Mouse (Mus musculus): ENCODE results near the gene Bpifb1. TPM values are rescaled to one million over a fixed set of nuclear protein-coding genes. Genes with fewer than 3 reads are reported as not detected.
"Not testable (repeated sequence)": the region's sequence is repeated elsewhere in the genome, so short reads cannot be mapped to it uniquely, and the experiment has no call there.

The Bpifb1 gene
- polyA plus RNA-seq, 1 experiment from 2014 or later = 0.13 TPM

GRCm38 (mm10) chr2:154257554-154257953, 66.9 kb downstream of the Bpifb1 start, which contains the start of gene Bpifb9a:
Bpifb9a (plus strand) TSS chr2:154257854.
- not testable (repeated sequence) for H3K4me1 ChIP-seq; H3K9ac ChIP-seq; H3K4me2 ChIP-seq; ATAC-seq; H3K4me3 ChIP-seq; H3K36me3 ChIP-seq; H3K9me3 ChIP-seq (replicated peaks); H3K27me3 ChIP-seq (replicated peaks); H3K27ac ChIP-seq
- WGBS (ENCODE audit: insufficient replicate concordance) = 61% methylated on average over 5 of the region's 5 CpGs

- H3K36me3 ChIP-seq; H3K4me1 ChIP-seq; H3K4me3 ChIP-seq; H3K4me2 ChIP-seq; H3K9me3 ChIP-seq (replicated peaks); H3K27ac ChIP-seq; H3K27me3 ChIP-seq (replicated peaks); H3K9ac ChIP-seq; ATAC-seq: not testable (repeated sequence)
- WGBS (ENCODE audit: insufficient replicate concordance) = 44% methylated on average over 3 of the region's 3 CpGs
Measured at GRCm38 (mm10) chr2:154264397-154264796, 73.8 kb downstream of the Bpifb1 start.

Other genes starting within 250 kb of the Bpifb1 start
- gene Bpifa6, start 215.9 kb upstream of the Bpifb1 start, polyA plus RNA-seq (2016; fragmentation: Nextera tagmentation; extraction: Ambion mirVana) = not detected in 2 replicates
- not detected in 2 replicates for gene Bpifa2, start 182.6 kb upstream of the Bpifb1 start, polyA plus RNA-seq (2016; fragmentation: Nextera tagmentation; extraction: Ambion mirVana)
- gene Bpifa3, start 60.5 kb upstream of the Bpifb1 start, polyA plus RNA-seq (2016; fragmentation: Nextera tagmentation; extraction: Ambion mirVana) = not detected in 2 replicates
- 0.11 and 0.16 TPM in 2 replicates for gene Bpifa1, start 47.9 kb upstream of the Bpifb1 start, polyA plus RNA-seq (2016; fragmentation: Nextera tagmentation; extraction: Ambion mirVana)
- 0.24 TPM in 1 of 2 replicates, not detected in the other for gene Bpifa5, start 28.2 kb upstream of the Bpifb1 start, polyA plus RNA-seq (2016; fragmentation: Nextera tagmentation; extraction: Ambion mirVana)
- gene Bpifb5, start 32.9 kb downstream of the Bpifb1 start, polyA plus RNA-seq (2016; fragmentation: Nextera tagmentation; extraction: Ambion mirVana) = not detected in 2 replicates
- not detected in 2 replicates for gene Bpifb9a, start 67.0 kb downstream of the Bpifb1 start, polyA plus RNA-seq (2016; fragmentation: Nextera tagmentation; extraction: Ambion mirVana)
- not detected in 2 replicates for gene Bpifb9b, start 116.4 kb downstream of the Bpifb1 start, polyA plus RNA-seq (2016; fragmentation: Nextera tagmentation; extraction: Ambion mirVana)
- 16.6 and 16.8 TPM in 2 replicates for gene Cdk5rap1, start 182.2 kb downstream of the Bpifb1 start, polyA plus RNA-seq (2016; fragmentation: Nextera tagmentation; extraction: Ambion mirVana)
- gene Snta1, start 217.3 kb downstream of the Bpifb1 start, polyA plus RNA-seq (2016; fragmentation: Nextera tagmentation; extraction: Ambion mirVana) = 1.5 and 1.6 TPM in 2 replicates
- 13.8 and 15.1 TPM in 2 replicates for gene Cbfa2t2, start 245.7 kb downstream of the Bpifb1 start, polyA plus RNA-seq (2016; fragmentation: Nextera tagmentation; extraction: Ambion mirVana)